Mouse (Mus musculus) intestine, postnatal 0 days (tissue): ENCODE results near the gene Ppp1r15b. TPM values are rescaled to one million over a fixed set of nuclear protein-coding genes. Genes with fewer than 3 reads are reported as not detected.
A peak's percentile ranks its signal among the peaks of the same experiment; 100 is the strongest.

Experiments used
- ATAC-seq: fragments of 200-750 bp; cut with Nextera tagmentation; 2 replicates; pipeline ENCODE4 v1.8.0; 2017; ENCODE audit warnings: mild to moderate bottlenecking, moderate TSS enrichment, moderate library complexity
- H3K27ac ChIP-seq: fragments of 300-500 bp; sonication (generic); 2 replicates; pipeline ENCODE4 v1.5.1; 2014; ENCODE audit warnings: mild to moderate bottlenecking, low read depth, low read length, moderate library complexity
- H3K27me3 ChIP-seq: fragments of 300-500 bp; sonication (generic); replicated peaks from 2 replicates; pipeline ENCODE4 v1.6.1; 2014; ENCODE audit warnings: low read length, mixed read lengths; ENCODE audit not compliant: control insufficient read depth, insufficient read depth
- H3K36me3 ChIP-seq: fragments of 300-500 bp; sonication (generic); 2 replicates; pipeline ENCODE4 v1.6.1; 2014; ENCODE audit warnings: mild to moderate bottlenecking, moderate library complexity; ENCODE audit not compliant: control insufficient read depth, insufficient read depth
- H3K4me1 ChIP-seq: fragments of 300-500 bp; sonication (generic); replicated peaks from 2 replicates; pipeline ENCODE4 v1.6.1; 2014; ENCODE audit warnings: antibody characterized with exemption, low read length, mixed read lengths; ENCODE audit not compliant: control insufficient read depth, insufficient read depth
- H3K4me2 ChIP-seq: fragments of 300-500 bp; sonication (generic); replicated peaks from 2 replicates; pipeline ENCODE4 v1.6.1; 2014; ENCODE audit warnings: low read depth, mild to moderate bottlenecking, moderate library complexity
- H3K4me3 ChIP-seq: fragments of 300-500 bp; sonication (generic); 2 replicates; pipeline ENCODE4 v1.5.1; 2014; ENCODE audit warnings: low read depth, low read length
- H3K9ac ChIP-seq: fragments of 300-500 bp; sonication (generic); 2 replicates; pipeline ENCODE4 v1.6.1; 2014; ENCODE audit warnings: mild to moderate bottlenecking, low read depth, low read length
- H3K9me3 ChIP-seq: fragments of 300-500 bp; sonication (generic); 2 replicates; pipeline ENCODE4 v1.6.1; 2016; ENCODE audit warnings: mixed run types; ENCODE audit not compliant: control insufficient read depth
- CTCF ChIP-seq: sonication (generic); IDR thresholded peaks from 2 replicates; pipeline ENCODE4 v1.5.1; 2016; ENCODE audit warnings: low read depth, mild to moderate bottlenecking, control low read depth, antibody characterized with exemption, moderate library complexity
- WGBS: fragments of 180-500 bp; shearing (Covaris S2); extraction: QIAGEN DNeasy Blood & Tissue Kit; methylation state at CpG from one replicate; pipeline ENCODE4 v1.1.7; 2014; 5-methylcytosine and 5-hydroxymethylcytosine counted together
- polyA plus RNA-seq: library from polyadenylated mRNA; unstranded; fragments of >200 nt; fragmentation: Nextera tagmentation; extraction: Ambion mirVana; gene quantifications from 2 replicates; pipeline ENCODE4 v1.2.1, GENCODE M21; 2015

Ppp1r15b gene
- polyA plus RNA-seq, 1 experiment from 2014 or later, result 28.5 TPM

DNA sequence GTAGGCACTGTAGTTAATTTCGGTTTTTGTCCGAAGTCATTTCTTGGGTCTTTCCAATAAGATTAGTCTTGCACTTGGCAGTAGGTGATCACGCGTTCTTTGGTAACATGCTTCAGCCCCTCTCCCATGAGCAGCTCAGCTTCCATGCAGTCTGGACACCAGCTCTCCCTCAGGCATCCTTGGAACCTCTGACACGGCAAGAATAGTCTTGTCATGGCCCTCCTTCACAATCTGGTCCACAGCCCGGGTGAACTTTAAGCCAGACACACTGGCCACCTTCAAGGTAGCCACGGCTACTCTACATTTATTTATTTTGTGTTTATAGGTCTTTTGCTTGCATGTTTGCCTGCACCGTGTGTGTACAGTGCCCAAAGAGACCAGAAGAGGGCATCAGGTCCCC, 17.2 kb downstream of the Ppp1r15b start:
- no peaks in the 10 kb centered on the region for H3K4me1 ChIP-seq
- 0 out of 2 replicates have a peak, but pooled peaks have one; percentile 9 for TF ChIP-seq CTCF
- H3K9ac ChIP-seq, result no peak overlapping the region
- H3K4me2 ChIP-seq, result no peak overlapping the region
- H3K36me3 ChIP-seq, result no peaks in the 10 kb centered on the region
- no peak overlapping the region for H3K4me3 ChIP-seq
- no peak overlapping the region for H3K27ac ChIP-seq
- H3K27me3 ChIP-seq, result no peaks in the 10 kb centered on the region
- no peaks in the 10 kb centered on the region for H3K9me3 ChIP-seq
- no peak for ATAC-seq
- 95% methylated on average over 8 of the region's 8 CpGs for WGBS

GRCm38 (mm10) chr1:133150556-133150955, 19.6 kb downstream of the Ppp1r15b start:
- WGBS, result 93% methylated on average over 2 of the region's 2 CpGs
- H3K9ac ChIP-seq, result no peak overlapping the region
- H3K36me3 ChIP-seq, result no peaks in the 10 kb centered on the region
- no peaks in the 10 kb centered on the region for H3K4me1 ChIP-seq
- H3K4me3 ChIP-seq, result no peak overlapping the region
- no peak overlapping the region for H3K27ac ChIP-seq
- no peak overlapping the region for H3K4me2 ChIP-seq
- ATAC-seq, result no peak
- H3K27me3 ChIP-seq, result no peaks in the 10 kb centered on the region
- H3K9me3 ChIP-seq, result no peaks in the 10 kb centered on the region
- no peak for TF ChIP-seq CTCF

DNA sequence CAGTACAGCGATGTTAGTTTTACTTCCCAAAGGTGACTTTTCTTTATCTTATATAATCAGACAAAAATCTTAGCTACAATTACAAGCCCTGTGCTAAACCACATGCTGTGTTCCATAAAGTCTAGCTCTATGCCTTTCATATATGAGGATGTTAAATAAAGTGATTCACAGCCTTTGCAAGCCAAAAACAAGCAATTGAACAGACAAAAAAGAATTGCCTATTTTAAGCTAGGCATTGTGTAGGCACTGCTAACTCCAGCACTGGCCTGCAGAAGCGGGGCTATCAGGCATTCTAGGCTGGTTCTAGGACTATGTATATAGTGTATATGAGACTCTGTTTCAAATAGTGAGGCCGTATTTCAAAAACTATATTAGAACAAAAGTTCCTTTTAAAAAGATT, 21.3 kb downstream of the Ppp1r15b start:
- Histone ChIP-seq H3K9ac (no peak overlapping the region), H3K4me3 (no peak overlapping the region), H3K27ac (no peak overlapping the region), H3K9me3 (no peaks in the 10 kb centered on the region), H3K27me3 (no peaks in the 10 kb centered on the region), H3K4me1 (no peaks in the 10 kb centered on the region), H3K36me3 (no peaks in the 10 kb centered on the region), H3K4me2 (no peak overlapping the region)
- ATAC-seq, result no peak
- TF ChIP-seq CTCF, result no peak
- WGBS, result 86% methylated on average over 3 of the region's 3 CpGs

- Histone ChIP-seq H3K27me3 (no peaks in the 10 kb centered on the region), H3K9me3 (no peaks in the 10 kb centered on the region), H3K27ac (no peak overlapping the region), H3K4me3 (no peak overlapping the region), H3K9ac (no peak overlapping the region), H3K4me2 (no peak overlapping the region), H3K4me1 (peaks cover 6% of the 10 kb centered on the region; the same call in 1 of the 2 replicates), H3K36me3 (no peaks in the 10 kb centered on the region)
- ATAC-seq, result no peak
- WGBS, result 87% methylated on average over 6 of the region's 6 CpGs
- no peak for TF ChIP-seq CTCF
These were observed 24.3 kb downstream of the Ppp1r15b start for GRCm38 (mm10) chr1:133155270-133155669.

- Histone ChIP-seq H3K27me3 (no peaks in the 10 kb centered on the region), H3K4me2 (peak overlapping the region; percentile 21; the same call in 1 of the 2 replicates), H3K4me1 (peaks cover 10% of the 10 kb centered on the region; the same call in 1 of the 2 replicates), H3K9me3 (no peaks in the 10 kb centered on the region), H3K9ac (peak overlapping the region; percentile 2; the same call in 1 of the 2 replicates), H3K4me3 (no peak overlapping the region), H3K36me3 (no peaks in the 10 kb centered on the region), H3K27ac (no peak overlapping the region)
- no peak for ATAC-seq
- 39% methylated on average over 7 of the region's 7 CpGs for WGBS
- no peak for TF ChIP-seq CTCF
These were observed 28.2 kb downstream of the Ppp1r15b start for GRCm38 (mm10) chr1:133159128-133159564.

- Histone ChIP-seq H3K9me3 (no peaks in the 10 kb centered on the region), H3K4me3 (no peak overlapping the region), H3K4me1 (peaks cover 10% of the 10 kb centered on the region; the same call in 1 of the 2 replicates), H3K4me2 (peak overlapping the region; percentile 30), H3K9ac (no peak overlapping the region), H3K36me3 (no peaks in the 10 kb centered on the region), H3K27me3 (no peaks in the 10 kb centered on the region), H3K27ac (0 out of 2 replicates have a peak overlapping the region, but pooled peaks have one; percentile 28)
- ATAC-seq, result no peak
- WGBS, result 48% methylated on average over 4 of the region's 4 CpGs
- TF ChIP-seq CTCF, result no peak
These were observed 30.6 kb downstream of the Ppp1r15b start for GRCm38 (mm10) chr1:133161559-133161958.
